Mouse (Mus musculus): Measurements from ENCODE around the gene Tmc4.

- TF ChIP-seq CTCF (IDR thresholded peaks at IDR 0.05; ENCODE audit: borderline replicate concordance, extremely low read depth, insufficient read depth, insufficient read length) (no peak), POLR2A (IDR thresholded peaks at IDR 0.05; ENCODE audit: borderline replicate concordance, extremely low read depth, insufficient read depth, insufficient read length, poor library complexity, severe bottlenecking) (no peak)
Measured at GRCm38 (mm10) chr7:3685400-3686187, 8.2 kb upstream of the Tmc4 start.

Measured in brain, embryonic 14.5 days (tissue).